Mouse (Mus musculus) kidney, postnatal 0 days (tissue): Measurements from ENCODE around the gene Lrrk1. TPM values are rescaled to one million over a fixed set of nuclear protein-coding genes. Genes with fewer than 3 reads are reported as not detected.

Experiments
- ATAC-seq: fragments of 200-750 bp; cut with Nextera tagmentation; replicated peaks from 2 replicates; pipeline ENCODE4 v1.8.0; 2017; ENCODE audit warnings: low read depth, moderate number of reproducible peaks, moderate TSS enrichment, moderate library complexity; ENCODE audit not compliant: low FRiP score
- DNase-seq: peaks from one replicate; pipeline ENCODE4 v3.0.0-alpha.2; 2016; ENCODE audit warnings: low spot score
- H3K27ac ChIP-seq: fragments of 300-500 bp; sonication (generic); 2 replicates; pipeline ENCODE4 v1.5.1; 2014; ENCODE audit warnings: mild to moderate bottlenecking
- H3K27me3 ChIP-seq: fragments of 300-500 bp; sonication (generic); 2 replicates; pipeline ENCODE4 v1.6.1; 2014; ENCODE audit warnings: low read length, mixed read lengths; ENCODE audit not compliant: insufficient read depth
- H3K36me3 ChIP-seq: fragments of 300-500 bp; sonication (generic); 2 replicates; pipeline ENCODE4 v1.6.1; 2014; ENCODE audit warnings: low read length, mixed read lengths; ENCODE audit not compliant: insufficient read depth
- H3K4me1 ChIP-seq: fragments of 300-500 bp; sonication (generic); replicated peaks from 2 replicates; pipeline ENCODE4 v1.6.1; 2014; ENCODE audit warnings: antibody characterized with exemption, low read length, mixed read lengths; ENCODE audit not compliant: insufficient read depth
- H3K4me2 ChIP-seq: fragments of 300-500 bp; sonication (generic); 2 replicates; pipeline ENCODE4 v1.6.1; 2014; ENCODE audit warnings: mild to moderate bottlenecking, low read length, moderate library complexity, mixed read lengths
- H3K4me3 ChIP-seq: fragments of 300-500 bp; sonication (generic); replicated peaks from 2 replicates; pipeline ENCODE4 v1.5.1; 2014; ENCODE audit warnings: low read depth, low read length
- H3K9ac ChIP-seq: fragments of 300-500 bp; sonication (generic); 2 replicates; pipeline ENCODE4 v1.6.1; 2014; ENCODE audit warnings: low read depth, low read length
- H3K9me3 ChIP-seq: fragments of 300-500 bp; sonication (generic); replicated peaks from 2 replicates; pipeline ENCODE4 v1.6.1; 2016; ENCODE audit warnings: low read length, inconsistent platforms, mixed read lengths
- CTCF ChIP-seq: IDR thresholded peaks from 2 replicates; pipeline ENCODE4 v1.5.1; 2016; ENCODE audit warnings: antibody characterized with exemption, low read depth, mild to moderate bottlenecking, moderate library complexity
- WGBS: fragments of 180-500 bp; shearing (Covaris S2); extraction: QIAGEN DNeasy Blood & Tissue Kit; methylation state at CpG from one replicate; pipeline ENCODE4 v1.1.7; 2014; 5-methylcytosine and 5-hydroxymethylcytosine counted together
- polyA plus RNA-seq: library from polyadenylated mRNA; unstranded; fragments of >200 nt; fragmentation: Nextera tagmentation; extraction: Ambion mirVana; gene quantifications from 2 replicates; pipeline ENCODE4 v1.2.1, GENCODE M21; 2015

Lrrk1 gene
- polyA plus RNA-seq, 1 experiment from 2014 or later: 8.5 TPM

DNA sequence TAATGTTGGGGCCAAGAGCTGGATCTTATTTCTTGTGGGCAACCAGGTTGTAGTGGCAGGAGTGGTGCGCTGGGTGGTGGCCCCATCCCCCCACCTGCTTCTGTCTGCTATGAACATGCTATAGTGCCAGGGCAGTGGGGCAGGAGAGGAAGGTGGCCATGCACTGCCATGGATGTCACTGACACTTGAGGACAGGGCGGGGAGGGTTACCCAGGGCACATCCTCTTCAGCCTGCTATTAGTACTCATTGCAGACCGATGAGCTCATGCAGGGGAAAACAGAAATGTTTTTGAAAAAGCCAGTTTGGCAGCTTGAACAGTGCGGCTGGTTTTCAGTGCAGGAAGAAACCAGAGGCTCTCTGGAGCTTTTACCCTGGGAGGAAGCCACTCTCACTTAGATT lies 28.7 kb upstream of the Lrrk1 start:
- H3K27ac ChIP-seq: no peak overlapping the region
- H3K4me2 ChIP-seq: no peak overlapping the region
- H3K27me3 ChIP-seq: no peaks in the 10 kb centered on the region
- 78% methylated on average over 4 of the region's 4 CpGs for WGBS
- H3K9me3 ChIP-seq: no peaks in the 10 kb centered on the region
- ATAC-seq: no peak
- H3K4me1 ChIP-seq: no peaks in the 10 kb centered on the region
- no peak for TF ChIP-seq CTCF
- no peak overlapping the region for H3K9ac ChIP-seq
- H3K36me3 ChIP-seq: no peaks in the 10 kb centered on the region
- no peak for DNase-seq
- H3K4me3 ChIP-seq: no peak overlapping the region

- no peaks in the 10 kb centered on the region for H3K27me3 ChIP-seq
- no peak for ATAC-seq
- no peak overlapping the region for H3K9ac ChIP-seq
- DNase-seq: no peak
- no peak overlapping the region for H3K4me2 ChIP-seq
- H3K4me1 ChIP-seq: no peaks in the 10 kb centered on the region
- H3K27ac ChIP-seq: no peak overlapping the region
- no peak for TF ChIP-seq CTCF
- 77% methylated on average over 7 of the region's 7 CpGs for WGBS
- no peaks in the 10 kb centered on the region for H3K9me3 ChIP-seq
- H3K36me3 ChIP-seq: no peaks in the 10 kb centered on the region
- H3K4me3 ChIP-seq: no peak overlapping the region
These were observed 24.9 kb upstream of the Lrrk1 start for GRCm38 (mm10) chr7:66413093-66413492.

DNA sequence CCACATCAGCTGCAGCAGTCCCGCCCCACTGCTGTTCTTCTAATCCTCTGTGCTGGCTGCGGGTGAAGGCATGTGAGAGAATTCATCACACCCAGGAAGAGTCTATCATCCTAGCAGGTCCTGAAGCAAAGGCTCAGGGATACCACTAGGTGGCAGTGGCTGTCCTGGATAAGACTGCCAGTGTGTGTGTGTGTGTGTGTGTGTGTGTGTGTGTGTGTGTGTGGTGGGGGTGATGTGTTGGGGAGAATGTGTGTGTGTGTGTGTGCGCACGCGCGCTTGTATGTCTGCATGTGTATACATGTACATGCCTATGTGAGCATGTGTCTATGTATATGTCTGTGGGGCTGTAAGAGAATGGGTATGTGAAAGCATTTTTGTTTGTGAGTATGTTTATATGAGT lies 21.3 kb upstream of the Lrrk1 start:
- H3K4me3 ChIP-seq: no peak overlapping the region
- peak; percentile 52; the same call in 1 of the 2 replicates for ATAC-seq
- WGBS: 68% methylated on average over 6 of the region's 6 CpGs

DNA sequence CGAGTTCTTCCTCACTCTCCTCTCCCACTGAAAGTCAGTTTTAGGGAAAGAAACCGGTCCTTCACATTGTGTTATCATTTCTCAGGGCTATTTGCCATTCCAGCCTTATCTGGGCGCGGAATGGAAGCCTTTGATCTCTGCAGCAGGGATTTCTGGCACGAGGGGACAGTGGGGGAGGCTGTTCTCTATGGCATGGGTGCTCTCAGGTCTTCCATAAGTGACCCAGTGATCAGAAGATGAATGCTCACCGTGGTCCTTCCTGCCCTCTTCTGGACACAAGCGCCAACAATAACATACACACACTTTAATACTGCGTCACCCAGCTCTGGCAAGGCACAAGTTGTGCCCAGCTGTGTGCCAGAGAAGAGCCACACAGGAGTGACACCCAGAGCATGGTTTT lies 18.8 kb upstream of the Lrrk1 start:
- H3K4me1 ChIP-seq: no peaks in the 10 kb centered on the region
- H3K36me3 ChIP-seq: no peaks in the 10 kb centered on the region
- DNase-seq (no peak), ATAC-seq (no peak)
- 71% methylated on average over 8 of the region's 8 CpGs for WGBS
- no peak overlapping the region for H3K4me2 ChIP-seq
- H3K9me3 ChIP-seq: no peaks in the 10 kb centered on the region
- H3K9ac ChIP-seq: no peak overlapping the region
- no peaks in the 10 kb centered on the region for H3K27me3 ChIP-seq
- no peak overlapping the region for H3K4me3 ChIP-seq
- H3K27ac ChIP-seq: no peak overlapping the region
- no peak for TF ChIP-seq CTCF

More for the DNA sequence above, 21.3 kb upstream of the Lrrk1 start:
- H3K27ac ChIP-seq: no peak overlapping the region
- DNase-seq: peak; percentile 82
- H3K36me3 ChIP-seq: no peaks in the 10 kb centered on the region
- TF ChIP-seq CTCF: peak; percentile 92
- H3K27me3 ChIP-seq: no peaks in the 10 kb centered on the region
- no peak overlapping the region for H3K9ac ChIP-seq
- H3K4me1 ChIP-seq: no peaks in the 10 kb centered on the region
- H3K9me3 ChIP-seq: no peaks in the 10 kb centered on the region
- no peak overlapping the region for H3K4me2 ChIP-seq

GRCm38 (mm10) chr7:66405951-66406721 lies 18.0 kb upstream of the Lrrk1 start:
- H3K4me2 ChIP-seq: no peak overlapping the region
- no peak overlapping the region for H3K9ac ChIP-seq
- no peak for TF ChIP-seq CTCF
- H3K4me3 ChIP-seq: no peak overlapping the region
- no peaks in the 10 kb centered on the region for H3K36me3 ChIP-seq
- no peaks in the 10 kb centered on the region for H3K4me1 ChIP-seq
- H3K9me3 ChIP-seq: no peaks in the 10 kb centered on the region
- DNase-seq (peak; percentile 46), ATAC-seq (no peak)
- peak overlapping the region; percentile 66; the same call in 1 of the 2 replicates for H3K27ac ChIP-seq
- H3K27me3 ChIP-seq: no peaks in the 10 kb centered on the region
- 41% methylated on average over 13 of the region's 13 CpGs for WGBS

DNA sequence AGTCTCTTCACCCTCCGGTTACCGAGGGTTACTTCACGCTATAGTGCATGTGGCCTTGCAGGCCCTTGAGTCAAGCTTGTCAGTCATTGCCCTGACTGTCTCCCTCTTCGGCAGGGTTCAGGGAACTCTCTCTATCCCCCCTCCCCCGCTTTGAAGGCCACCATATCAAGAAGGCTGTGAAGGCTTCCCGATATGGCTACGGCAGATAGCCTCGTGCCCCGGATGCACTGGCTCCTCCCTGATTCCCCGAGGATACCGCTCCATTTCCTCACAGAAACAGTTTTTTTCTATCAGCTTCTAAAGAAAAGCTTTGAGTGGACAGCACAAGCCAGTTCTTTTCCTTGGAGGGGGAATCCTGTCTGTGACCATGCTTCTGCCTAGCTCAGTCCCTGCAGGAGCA lies 17.4 kb upstream of the Lrrk1 start:
- H3K9me3 ChIP-seq: no peaks in the 10 kb centered on the region
- no peaks in the 10 kb centered on the region for H3K36me3 ChIP-seq
- no peak for ATAC-seq
- H3K9ac ChIP-seq: no peak overlapping the region
- WGBS: 38% methylated on average over 11 of the region's 11 CpGs
- no peak overlapping the region for H3K4me2 ChIP-seq
- no peaks in the 10 kb centered on the region for H3K27me3 ChIP-seq
- peak; percentile 45 for DNase-seq
- H3K4me1 ChIP-seq: no peaks in the 10 kb centered on the region
- TF ChIP-seq CTCF: no peak
- H3K27ac ChIP-seq: peak overlapping the region; percentile 66; the same call in 1 of the 2 replicates
- H3K4me3 ChIP-seq: no peak overlapping the region
